Mouse (Mus musculus) neutrophil, adult 59 days (primary cell): ENCODE results near the gene Gpr15. TPM values are rescaled to one million over a fixed set of nuclear protein-coding genes. Genes with fewer than 3 reads are reported as not detected.

Source experiments
- total RNA-seq, 2 experiments: library from RNA; stranded (reverse); gene quantifications; 1 replicate in 1 of 2; 2 replicates in 1 of 2; pipeline ENCODE4 v1.2.4; 2023

The Gpr15 gene
- under 1 TPM; 0.31 to 0.42 TPM for total RNA-seq

GRCm38 (mm10) chr16:58718666-58719120 is at the start of gene Gpr15:
Gene Gpr15 (minus strand): TSS chr16:58719070.

GRCm38 (mm10) chr16:58763076-58763475 is 44.2 kb upstream of the Gpr15 start, which contains the start of gene Olfr172:
Gene Olfr172 (minus strand): TSS chr16:58763176.

GRCm38 (mm10) chr16:58727477-58728131 is 8.7 kb upstream of the Gpr15 start, which contains the start of gene Cldnd1:
Gene Cldnd1 (plus strand): TSS chr16:58727910.

GRCm38 (mm10) chr16:58669917-58670630 is 48.8 kb downstream of the Gpr15 start, which contains the start of gene Cpox:
Gene Cpox (plus strand): TSS chr16:58670292.

Other genes with a start within 250 kb of the Gpr15 start
- gene St3gal6, start 194.8 kb downstream of the Gpr15 start, total RNA-seq: 100 to 1,000 TPM; 112 to 116 TPM
- gene Gm813, start 102.1 kb downstream of the Gpr15 start, total RNA-seq: not detected
- gene E330017A01Rik, start 80.3 kb downstream of the Gpr15 start, total RNA-seq: not detected
- gene Cpox, start 48.8 kb downstream of the Gpr15 start, total RNA-seq: 10 to 100 TPM; 16.4 to 34.2 TPM
- gene Cldnd1, start 8.8 kb upstream of the Gpr15 start, total RNA-seq: 10 to 100 TPM; 30.5 to 37.7 TPM
- not detected for gene Olfr172, start 44.1 kb upstream of the Gpr15 start, total RNA-seq
- not detected for gene Olfr173, start 81.2 kb upstream of the Gpr15 start, total RNA-seq
- not detected for gene Olfr175-ps1, start 107.7 kb upstream of the Gpr15 start, total RNA-seq
- gene Olfr177, start 155.7 kb upstream of the Gpr15 start, total RNA-seq: not detected
- gene Olfr178, start 173.0 kb upstream of the Gpr15 start, total RNA-seq: not detected
- not detected for gene Olfr181, start 209.7 kb upstream of the Gpr15 start, total RNA-seq
- not detected for gene Olfr180, start 210.3 kb upstream of the Gpr15 start, total RNA-seq